Mouse (Mus musculus): ENCODE measurements around the gene Wipf2.
A peak's percentile ranks its signal among the peaks of the same experiment; 100 is the strongest.

The Wipf2 gene

DNA sequence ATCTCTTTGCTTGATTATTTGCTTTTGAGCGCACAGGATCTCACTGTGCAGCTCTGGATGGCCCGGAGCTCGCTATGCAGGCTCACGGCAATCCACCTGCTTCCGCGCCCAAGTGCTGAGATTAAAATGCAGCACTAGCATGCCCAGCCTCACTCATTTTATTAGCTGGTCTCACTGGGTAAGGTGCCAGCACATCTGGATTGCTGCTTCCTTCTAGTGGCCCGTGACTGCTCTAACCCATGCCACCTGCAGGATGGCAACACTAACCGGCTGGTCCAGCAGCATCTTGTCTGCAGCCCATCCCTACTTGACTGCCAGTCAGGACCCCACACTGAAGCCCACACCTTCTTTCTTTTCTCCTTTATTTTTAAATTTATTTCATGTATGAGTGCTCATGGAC is 9.3 kb upstream of the Wipf2 start:
- no peak for DNase-seq (ENCODE audit: low read depth, low spot score)

DNA sequence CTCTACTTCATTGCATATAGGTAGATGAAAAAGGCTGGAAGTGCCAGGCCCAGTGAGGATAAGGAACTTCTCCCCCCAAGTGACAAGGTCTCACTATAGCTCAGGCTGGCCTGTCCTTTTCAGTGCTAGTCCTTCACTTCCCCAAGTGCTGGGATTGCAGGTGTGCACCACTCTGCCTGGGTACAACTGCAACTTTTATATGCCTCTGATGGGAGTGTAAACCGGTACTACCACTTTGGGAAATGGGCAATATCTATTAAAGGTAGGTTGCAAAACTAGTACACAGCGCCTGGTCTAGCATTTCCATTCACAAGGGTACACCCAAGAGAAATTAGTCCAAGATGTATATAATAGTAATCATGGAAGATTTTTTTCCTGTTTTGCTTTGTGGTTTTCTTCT is 8.8 kb upstream of the Wipf2 start:
- DNase-seq (ENCODE audit: low read depth, low spot score), result no peak

DNA sequence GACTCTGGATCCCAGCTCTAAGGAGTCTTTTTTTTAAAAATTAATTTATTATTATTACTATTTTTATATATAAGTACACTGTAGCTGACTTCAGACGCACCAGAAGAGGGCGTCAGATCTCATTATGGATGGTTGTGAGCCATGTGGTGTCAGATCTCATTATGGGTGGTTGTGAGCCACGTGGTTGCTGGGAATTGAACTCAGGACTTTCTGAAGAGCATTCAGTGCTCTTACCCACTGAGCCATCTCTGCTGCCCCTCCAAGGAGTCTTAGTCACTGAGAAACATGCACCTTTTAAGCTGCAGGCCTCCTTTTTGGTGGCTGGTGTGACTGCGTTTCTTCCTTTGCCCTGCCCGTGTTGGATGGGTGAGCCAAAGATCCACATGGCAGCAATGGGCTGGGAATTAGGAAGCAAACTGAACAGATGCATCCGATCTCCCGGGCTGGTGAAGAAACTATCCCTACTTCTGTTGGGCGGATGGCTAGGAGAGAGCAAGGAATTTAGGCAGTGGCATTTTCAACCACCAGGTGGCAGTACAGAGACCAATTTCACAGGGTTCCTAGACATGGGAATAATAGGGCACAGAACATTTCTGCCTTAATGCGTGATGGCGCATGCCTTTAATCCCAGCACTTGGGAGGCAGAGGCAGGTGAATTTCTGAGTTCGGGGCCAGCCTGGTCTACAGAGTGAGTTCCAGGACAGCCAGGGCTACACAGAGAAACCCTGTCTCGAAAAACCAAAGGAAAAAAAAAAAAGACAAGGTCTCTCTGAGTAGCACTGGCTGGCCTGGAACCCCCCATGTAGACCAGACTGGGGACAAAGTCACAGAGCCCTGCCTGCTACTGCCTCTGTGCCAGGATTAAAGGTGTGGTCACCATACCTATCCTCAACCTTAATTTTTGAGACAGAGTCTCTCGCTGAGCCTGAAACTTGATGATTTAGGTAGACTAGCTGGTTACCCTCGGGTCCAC is 4.4 kb upstream of the Wipf2 start:
- no peak for DNase-seq (ENCODE audit: low read depth, low spot score)

DNA sequence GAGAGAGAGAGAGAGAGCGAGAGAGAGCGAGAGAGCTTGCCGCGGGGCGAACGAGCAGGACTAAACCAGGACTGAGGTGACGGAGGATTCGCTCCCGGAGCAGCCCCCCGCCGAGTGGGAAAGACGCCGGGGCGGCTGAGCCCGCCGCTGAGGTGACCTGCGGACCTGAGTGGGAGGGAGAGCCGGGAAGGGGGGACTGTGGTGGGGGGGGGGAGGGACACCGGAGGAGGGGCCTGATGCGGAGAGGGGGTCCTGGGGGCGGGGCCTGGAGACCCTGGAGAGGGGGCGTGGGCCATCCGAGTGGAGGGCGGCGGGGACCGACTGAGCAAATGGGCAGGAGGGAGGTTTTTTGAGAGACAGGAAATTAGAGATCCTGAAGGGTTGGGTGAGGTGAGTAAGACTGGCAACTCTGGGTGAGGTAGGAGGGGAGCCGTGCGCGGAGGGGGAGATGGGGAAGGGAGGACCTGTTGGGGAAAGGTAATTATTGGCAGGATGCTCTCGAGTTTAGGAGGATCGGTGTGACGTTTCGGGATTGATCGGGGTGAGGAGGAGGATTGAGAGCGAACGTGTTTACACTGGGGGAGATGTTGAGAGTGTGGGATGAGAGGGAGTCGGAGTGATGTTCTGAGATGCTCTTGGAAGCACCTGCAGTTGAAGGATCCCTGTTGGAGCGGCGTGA is 452 bp downstream of the Wipf2 start:
- DNase-seq (ENCODE audit: low read depth, low spot score), result no peak

DNA sequence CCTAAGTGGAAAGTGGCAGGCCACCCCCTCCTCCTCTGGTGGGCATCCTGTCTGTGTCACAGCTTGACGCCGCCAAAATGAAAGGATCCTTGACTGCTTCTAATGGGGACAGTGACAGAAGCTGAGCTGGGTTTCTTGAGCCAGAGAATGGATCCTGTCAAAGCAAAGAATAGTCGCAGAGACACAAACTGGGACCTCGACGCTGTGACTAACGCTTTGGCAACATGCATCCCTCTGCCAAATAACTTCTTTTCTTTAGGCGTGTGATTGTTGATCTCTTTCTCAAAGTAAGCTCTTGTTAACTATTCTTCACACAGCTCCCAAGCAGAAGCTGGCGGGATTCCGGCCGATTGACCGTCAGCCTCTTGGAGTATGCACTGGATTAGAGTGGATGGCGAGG is 3.9 kb downstream of the Wipf2 start:
- no peak for DNase-seq (ENCODE audit: low read depth, low spot score)

DNA sequence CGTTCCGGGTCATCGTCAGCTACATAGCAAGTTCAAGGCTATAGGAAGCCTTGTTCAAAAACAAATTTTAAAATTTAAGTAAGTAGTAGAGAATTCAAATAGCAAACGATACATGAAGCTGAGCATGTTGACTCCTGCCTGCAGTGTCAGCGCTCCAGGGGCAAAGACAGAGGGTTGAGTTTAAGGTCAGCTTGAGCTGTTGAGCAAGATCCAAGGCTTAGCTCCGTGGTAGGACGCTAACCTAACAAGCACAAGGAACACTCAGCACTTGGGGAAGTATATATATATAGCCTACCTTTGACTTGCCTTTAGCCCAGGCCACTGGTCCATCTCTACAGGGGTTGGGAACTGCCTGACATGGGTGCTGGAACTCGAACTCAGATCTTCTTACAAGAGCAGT is 6.5 kb downstream of the Wipf2 start:
- no peak for DNase-seq (ENCODE audit: low read depth, low spot score)

DNA sequence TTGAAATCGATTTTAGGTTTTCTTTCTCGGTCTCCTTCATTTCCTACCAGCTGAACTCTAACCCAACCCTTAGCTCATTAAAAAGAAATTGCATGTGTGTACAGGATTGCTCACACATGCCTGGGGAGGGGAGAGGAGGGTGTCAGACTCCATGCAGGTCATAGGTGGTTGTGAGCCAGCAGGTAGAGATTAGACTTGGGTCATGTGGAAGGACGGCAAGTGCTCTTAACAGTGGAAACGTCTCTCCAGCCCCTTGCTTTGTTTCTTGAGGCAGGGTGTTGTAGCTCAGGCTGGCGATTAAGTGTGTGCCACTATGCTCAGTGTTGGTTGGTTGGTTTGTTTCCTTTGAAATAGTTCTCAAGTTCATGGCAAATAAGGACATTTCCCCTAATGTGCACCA is 7.4 kb downstream of the Wipf2 start:
- DNase-seq (ENCODE audit: low read depth, low spot score), result no peak

DNA sequence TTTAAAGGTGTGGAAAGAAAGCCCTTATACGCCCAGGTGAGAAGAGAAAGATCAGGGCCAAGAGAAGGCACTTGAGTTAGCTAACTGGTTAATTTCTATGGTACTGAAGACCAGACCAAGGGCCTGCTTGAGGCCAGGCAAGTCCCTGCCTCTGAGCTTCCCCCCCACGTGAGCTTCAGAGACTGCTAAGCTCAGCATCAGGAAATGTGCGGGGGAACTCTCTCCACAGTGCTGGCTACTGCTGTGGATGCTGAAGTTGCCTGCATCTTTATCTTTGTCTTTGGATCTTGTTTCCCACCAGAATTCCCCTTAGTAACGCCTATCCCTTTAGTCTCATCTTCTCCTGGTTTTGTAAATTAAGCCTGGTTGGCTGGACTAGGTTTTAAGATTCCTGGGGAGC is 8.0 kb downstream of the Wipf2 start:
- DNase-seq (ENCODE audit: low read depth, low spot score), result no peak

DNA sequence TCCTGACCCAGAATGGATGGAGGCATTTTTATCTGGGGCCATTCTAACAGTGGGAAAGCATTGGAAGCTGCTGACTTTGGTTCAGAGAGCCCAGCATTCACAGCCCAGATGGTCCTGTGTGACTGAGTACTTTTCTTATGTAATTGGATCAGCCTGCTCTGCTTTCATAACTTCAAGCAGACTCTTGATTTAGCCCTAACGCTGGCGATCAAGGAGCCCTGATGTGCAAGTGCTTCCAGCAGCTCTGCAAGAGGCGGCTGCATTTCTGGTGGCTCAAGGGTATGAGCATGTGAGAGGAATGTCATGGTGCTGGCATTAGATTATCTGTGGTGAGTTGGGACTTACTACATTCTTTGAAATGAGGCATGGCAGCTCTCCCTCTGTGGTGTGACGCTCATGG is 8.6 kb downstream of the Wipf2 start:
- DNase-seq (ENCODE audit: low read depth, low spot score), result no peak

DNA sequence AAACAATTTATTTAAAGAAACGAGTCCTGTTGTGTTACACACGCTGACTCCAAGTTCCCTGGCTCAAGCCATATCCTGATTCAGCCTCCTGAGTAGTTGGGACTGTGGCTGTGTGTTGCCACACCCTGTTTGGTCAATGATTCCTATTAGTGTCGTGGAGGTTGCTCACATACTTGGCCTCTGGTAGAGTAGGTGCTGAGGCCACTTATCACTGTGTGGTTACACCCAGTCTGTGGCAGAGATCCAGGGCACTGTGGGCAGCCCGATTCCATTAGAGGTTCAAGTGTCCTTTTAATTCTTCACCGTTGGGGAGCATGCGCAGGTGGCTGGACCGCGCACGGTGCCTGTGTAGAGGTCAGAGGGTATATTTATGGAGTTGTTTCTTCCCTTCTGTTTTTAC is 10.5 kb downstream of the Wipf2 start:
- DNase-seq (ENCODE audit: low read depth, low spot score), result no peak

DNA sequence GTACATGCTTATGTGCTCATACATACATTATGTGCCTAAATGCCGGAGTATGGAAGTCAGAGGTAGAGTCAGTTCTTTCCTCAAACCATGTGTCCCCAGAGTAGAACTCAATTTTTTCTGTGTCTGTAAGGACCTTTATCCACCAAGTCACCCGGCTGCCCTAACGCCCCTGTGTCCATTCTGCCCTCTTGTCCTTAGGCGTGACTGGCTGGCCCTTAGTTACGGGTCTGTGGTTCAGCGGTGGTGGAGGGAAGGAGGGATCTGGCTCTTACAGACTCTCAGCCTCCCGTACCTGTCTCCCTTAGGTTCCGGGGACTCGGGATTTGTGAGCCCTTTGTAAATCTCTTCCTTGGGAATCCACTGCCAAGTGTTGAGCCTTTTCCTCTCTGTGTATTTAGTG is 13.6 kb downstream of the Wipf2 start:
- DNase-seq (ENCODE audit: low read depth, low spot score), result no peak

DNA sequence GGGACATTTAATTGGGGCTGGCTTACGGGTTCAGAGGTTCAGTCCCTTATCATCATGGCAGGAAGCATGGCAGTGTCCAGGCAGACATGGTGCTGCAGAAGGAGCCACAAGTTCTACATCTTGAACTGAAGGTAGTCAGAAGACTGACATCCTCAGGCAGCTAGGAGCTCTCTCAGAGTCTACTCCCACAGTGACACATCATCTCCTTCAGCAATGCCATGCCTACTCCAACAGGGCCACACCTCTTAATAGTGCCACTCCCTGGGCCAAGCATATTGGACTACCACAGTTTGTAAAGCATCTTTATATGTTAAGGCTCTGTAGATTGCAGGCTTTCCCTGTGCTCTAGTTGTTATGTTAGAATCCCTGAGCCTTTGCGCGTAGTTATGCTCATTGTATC is 24.3 kb downstream of the Wipf2 start:
- DNase-seq (ENCODE audit: low read depth, low spot score), result no peak

DNA sequence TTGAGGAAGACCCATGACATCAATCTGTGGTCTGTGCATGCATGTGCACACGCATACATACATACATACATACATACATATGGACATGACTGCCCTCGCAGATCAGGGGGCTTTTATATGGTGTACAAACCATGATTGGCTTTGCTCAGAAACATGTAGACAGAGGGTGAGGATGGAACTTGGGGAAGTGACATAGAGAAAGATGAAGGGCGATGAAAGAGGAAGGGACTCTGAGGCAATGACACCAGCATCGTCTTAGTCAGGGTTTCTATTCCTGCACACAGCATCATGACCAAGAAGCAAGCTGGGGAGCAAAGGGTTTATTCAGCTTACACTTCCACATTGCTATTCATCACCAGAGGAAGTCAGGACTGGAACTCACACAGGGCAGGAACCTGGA is 25.6 kb downstream of the Wipf2 start:
- no peak for DNase-seq (ENCODE audit: low read depth, low spot score)

DNA sequence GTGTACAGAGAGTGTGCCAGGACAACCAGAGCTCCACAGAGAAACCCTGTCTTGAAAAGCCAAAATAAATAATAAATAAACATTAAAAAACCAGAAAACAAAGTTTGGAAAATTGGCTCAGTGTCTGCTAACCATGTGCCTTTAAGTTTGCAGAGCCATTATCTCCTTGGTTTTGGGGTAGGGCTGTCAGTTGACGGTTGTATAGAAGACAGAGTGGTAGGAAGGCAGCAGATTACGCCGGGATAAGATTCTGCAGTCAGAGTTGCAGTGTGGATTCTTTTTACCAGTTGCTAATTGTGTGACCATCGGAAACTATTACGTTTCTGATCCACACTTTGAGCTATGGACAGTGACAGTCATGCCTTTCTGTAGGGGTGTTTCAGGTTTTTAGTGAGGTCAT is 26.5 kb downstream of the Wipf2 start:
- no peak for DNase-seq (ENCODE audit: low read depth, low spot score)

DNA sequence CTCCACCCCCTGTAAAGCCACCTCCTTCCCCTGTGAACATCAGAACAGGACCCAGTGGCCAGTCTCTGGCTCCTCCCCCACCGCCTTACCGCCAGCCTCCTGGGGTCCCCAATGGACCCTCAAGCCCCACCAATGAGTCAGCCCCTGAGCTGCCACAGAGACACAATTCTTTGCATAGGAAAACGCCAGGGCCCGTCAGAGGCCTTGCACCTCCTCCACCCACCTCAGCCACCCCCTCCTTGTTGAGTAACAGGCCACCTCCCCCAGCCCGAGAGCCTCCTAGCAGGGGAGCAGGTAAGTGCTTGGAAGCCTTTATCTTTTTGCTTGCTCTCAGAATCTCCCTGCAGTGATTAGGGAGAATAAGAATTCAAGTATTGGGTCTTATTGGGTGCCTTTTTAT is 29.0 kb downstream of the Wipf2 start:
- DNase-seq (ENCODE audit: low read depth, low spot score), result no peak

DNA sequence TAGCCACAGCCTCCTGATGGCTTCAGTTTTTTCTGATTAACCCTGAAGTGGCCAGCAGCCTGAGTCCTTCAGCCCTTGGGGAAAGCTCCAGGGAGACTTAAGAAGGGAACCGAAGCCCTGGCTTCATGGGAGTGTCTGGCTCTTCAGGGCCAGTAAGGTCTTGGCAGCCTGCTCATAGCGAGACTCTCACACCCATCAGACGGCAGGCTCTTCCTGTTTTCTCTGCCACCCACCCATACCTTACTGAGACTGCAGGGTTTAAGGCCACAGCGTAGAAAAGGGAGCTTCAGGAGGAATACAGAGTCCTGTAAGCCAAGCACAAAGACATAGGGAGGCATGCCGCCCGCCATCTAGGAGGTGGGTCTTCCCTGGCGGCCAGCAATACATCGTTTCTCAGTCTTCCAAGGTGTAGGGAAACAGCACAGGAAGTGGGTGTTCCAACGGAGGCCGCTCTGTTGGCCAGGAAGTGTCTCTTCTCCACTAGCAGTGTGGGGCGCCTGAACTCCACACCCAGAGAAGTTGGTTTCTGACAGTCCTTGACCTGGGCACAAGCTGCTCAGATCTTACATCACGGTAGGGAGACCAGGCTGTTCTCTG is 37.2 kb downstream of the Wipf2 start:
- DNase-seq (ENCODE audit: low read depth, low spot score), result no peak

DNA sequence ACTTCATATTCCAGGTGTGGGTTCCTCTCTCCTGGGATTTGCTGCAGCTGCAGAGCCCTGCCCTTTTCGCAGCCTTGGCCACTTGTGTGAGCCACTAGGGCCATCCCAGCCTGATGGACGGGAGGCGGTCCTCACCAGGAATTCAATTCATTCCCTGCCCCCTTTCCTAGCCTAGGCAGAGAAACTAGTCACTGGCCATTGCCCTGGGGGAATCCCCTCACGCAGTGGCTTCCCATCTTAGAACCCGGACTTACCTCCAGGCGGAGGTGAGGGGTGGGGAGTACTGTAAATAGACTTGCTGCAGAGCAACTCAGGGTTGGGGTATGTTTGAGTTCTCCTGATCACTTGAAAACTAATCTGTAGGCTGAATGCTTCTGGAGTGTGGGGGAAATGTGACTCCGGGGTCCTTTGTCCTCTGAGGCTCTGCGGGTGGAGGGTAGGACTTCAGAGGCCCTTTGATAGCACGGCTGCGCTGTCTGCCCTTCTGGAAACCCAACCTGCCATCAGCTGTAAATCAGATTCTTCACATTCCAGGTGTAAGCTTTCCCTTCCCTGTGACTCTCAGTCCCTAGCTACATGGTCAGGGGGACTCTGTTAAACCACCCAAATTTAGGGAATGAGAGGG is 39.3 kb downstream of the Wipf2 start:
- DNase-seq (ENCODE audit: low read depth, low spot score), result no peak

DNA sequence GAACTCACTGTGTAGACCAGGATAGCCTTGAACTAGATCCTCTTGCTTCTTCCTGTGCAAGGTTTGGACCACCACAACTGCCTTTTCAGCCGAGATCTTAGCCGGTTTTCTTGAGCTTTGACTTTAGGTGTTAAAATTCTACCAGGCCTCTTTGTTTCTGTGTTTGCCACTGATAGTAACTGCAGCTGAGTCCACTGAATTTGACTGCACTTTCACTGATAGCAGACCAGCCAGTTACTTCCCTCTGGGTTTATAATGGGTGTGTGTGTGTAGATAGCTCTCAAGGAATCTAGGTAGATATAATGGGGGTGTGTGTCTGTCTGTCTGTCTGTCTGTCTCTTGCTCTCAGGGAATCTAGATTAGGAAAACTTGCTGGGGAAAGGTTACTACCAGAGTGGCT is 41.1 kb downstream of the Wipf2 start:
- DNase-seq (ENCODE audit: low read depth, low spot score), result no peak

DNA sequence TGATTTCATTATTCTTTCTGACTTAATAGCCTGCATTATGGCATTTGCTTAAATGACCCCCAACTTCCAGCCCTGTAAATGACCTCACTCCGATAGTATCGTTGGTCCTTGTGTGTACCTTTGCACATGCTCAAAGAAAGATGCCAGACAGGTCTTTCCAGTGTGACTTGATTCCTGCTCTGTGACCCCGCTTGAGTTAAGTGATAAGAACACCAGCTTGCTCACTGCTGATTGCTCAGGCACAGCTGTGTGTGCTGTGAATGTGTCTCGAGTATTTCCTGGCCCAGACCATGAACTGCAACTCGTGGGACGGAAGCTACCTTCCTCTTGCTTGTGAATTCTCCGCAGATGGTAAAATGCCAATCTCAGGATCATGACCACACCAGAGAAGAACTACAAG is 41.6 kb downstream of the Wipf2 start:
- no peak for DNase-seq (ENCODE audit: low read depth, low spot score)

DNA sequence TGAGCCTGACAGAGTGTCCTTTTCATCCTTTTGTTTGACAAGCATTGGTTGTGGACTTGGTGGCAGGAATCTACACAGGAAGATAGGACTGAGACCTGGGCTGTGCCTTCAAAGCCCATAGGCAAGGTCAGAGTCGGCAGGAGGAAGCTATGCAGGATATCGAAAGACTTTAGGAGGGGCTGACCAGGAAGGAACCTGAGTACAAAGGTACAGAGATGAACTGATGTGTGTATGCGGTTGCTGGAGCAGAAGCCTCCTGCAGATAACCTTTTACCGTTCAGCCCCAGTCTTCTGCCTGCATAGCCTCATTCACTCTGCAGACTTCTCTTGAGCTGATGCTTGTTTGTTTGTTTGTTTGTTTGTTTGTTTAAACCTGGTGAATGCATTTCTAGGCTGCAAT is 42.1 kb downstream of the Wipf2 start:
- DNase-seq (ENCODE audit: low read depth, low spot score), result no peak

DNA sequence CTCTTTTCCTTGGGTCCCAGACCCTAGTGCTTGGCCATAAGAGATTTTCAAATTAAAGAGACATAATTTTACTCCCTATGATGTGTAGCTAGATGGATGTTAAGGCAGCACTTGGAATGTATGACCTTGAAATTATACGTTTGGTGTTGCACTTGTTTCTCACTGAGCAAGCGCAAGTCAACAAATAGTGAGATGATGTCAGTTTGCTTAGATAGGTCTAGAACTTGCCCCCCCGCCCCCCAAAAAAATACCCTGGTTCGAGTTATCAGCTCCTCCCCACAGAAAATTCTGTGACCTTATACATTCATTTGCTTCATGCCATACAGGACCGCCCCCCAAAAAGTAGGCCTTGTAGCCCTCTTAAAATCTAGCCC is 43.6 kb downstream of the Wipf2 start:
- no peak for DNase-seq (ENCODE audit: low read depth, low spot score)

DNA sequence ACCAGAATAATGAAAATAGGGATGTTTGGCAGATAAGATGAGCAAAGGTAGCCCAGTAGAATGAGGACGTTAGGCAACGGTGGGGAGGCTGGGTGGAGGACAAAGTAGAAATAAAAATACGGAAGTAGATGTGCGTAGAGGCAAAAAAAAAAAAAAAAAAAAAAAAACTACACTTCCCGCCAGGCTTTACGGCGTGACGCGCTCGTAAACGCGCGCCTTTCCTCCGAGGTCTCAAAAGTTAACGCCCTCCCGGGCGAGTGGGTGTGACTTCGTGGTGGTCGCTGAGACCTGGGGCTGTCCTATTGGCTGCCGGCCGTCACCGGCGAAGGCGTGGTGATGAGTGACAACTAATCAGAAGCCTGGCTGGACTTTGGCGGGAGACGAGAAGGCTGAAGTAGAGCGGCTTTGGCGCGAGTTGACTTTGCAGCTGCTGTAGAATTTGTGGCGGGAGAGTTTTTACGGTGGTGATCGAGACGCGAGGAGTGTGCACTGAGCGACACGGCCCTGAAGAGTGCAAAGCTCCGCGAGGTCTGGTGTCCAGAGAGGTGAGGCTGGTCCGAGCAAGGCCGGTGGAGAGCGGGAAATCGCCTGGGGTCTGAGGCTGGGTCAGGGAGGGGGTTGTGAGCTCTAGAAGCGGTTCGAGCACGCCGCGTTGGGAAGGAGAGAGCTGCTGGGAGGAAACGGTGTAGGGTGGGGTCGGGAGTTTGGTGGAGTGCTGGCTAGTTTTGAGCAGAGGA is 44.2 kb downstream of the Wipf2 start, which contains the start of gene Cdc6:
Cdc6 (plus strand) TSS at position 365 of the 737 bp plus-strand sequence.
- DNase-seq (ENCODE audit: low read depth, low spot score), result peak; percentile 93
